Comparison of ENCODE assay signal across 7 mouse cellular contexts in the genomic region with DNA sequence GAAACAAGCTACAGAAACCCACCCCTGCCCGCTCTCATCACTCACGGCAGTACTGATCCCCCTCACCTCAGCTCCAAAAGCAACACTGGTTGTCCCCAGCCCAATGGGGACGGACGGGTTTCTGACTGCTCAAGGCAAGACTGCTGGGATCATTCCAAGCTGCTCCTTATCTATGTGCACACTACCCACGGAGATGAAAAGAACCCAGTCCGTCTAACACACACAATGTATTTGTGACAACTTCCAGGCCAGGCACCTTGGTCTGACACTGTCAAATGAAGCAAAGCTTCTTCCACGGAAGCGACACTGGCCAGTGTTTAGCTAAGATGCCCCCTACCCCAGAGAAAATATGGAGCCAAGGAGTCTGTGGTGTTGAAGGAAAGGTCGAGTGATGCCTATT. TPM values are rescaled to one million over a fixed set of nuclear protein-coding genes. Genes with fewer than 3 reads are reported as not detected.
DNase-seq lines count a peak whose midpoint lies in the region; ATAC-seq and TF ChIP-seq lines count a peak whose summit lies in the region.

No protein-coding gene starts in this region.

- H3K9ac ChIP-seq in kidney, embryonic 16.5 days (replicated peaks; ENCODE audit: low read length), result peak overlapping the region; percentile 45; the same call in 1 of the 2 replicates
- H3K9ac ChIP-seq in embryonic facial prominence, embryonic 14.5 days (ENCODE audit: low read depth, low read length), result peak overlapping the region; percentile 96
- H3K9ac ChIP-seq in hindbrain, embryonic 16.5 days (ENCODE audit: low read depth, low read length), result peak overlapping the region; percentile 93

- H3K27me3 ChIP-seq in kidney, embryonic 16.5 days (ENCODE audit: insufficient read depth, low read length), result no peaks in the 10 kb centered on the region
- no peaks in the 10 kb centered on the region for H3K27me3 ChIP-seq in embryonic facial prominence, embryonic 14.5 days (replicated peaks; ENCODE audit: control insufficient read depth, insufficient read depth, low read length)
- H3K27me3 ChIP-seq in hindbrain, embryonic 16.5 days (replicated peaks; ENCODE audit: control insufficient read depth, insufficient read depth, low read length), result no peaks in the 10 kb centered on the region
- H3K27me3 ChIP-seq in myocyte (ENCODE audit: control insufficient read depth, insufficient read depth, insufficient read length), result no peaks in the 10 kb centered on the region

- no peak overlapping the region for H3K27ac ChIP-seq in kidney, embryonic 16.5 days (ENCODE audit: low read length)
- H3K27ac ChIP-seq in embryonic facial prominence, embryonic 14.5 days (replicated peaks; ENCODE audit: low read depth, low read length), result no peak overlapping the region
- H3K27ac ChIP-seq in hindbrain, embryonic 16.5 days (ENCODE audit: low read depth, low read length), result no peak overlapping the region

- H3K9me3 ChIP-seq in kidney, embryonic 16.5 days (ENCODE audit: low read length), result no peaks in the 10 kb centered on the region
- H3K9me3 ChIP-seq in embryonic facial prominence, embryonic 14.5 days (ENCODE audit: control insufficient read depth, low read length), result no peaks in the 10 kb centered on the region
- no peaks in the 10 kb centered on the region for H3K9me3 ChIP-seq in hindbrain, embryonic 16.5 days (ENCODE audit: control insufficient read depth, low read length)

- DNase-seq in kidney, postnatal 36 days, result no peak
- no peak for DNase-seq in embryonic facial prominence, embryonic 14.5 days (ENCODE audit: low spot score)
- DNase-seq in left cerebral cortex, adult 8-10 months (ENCODE audit: low spot score in 2 of 2), result no peak
- no peak for DNase-seq in kidney, adult 9 months

- H3ac ChIP-seq in myocyte (ENCODE audit: control insufficient read depth, insufficient read length), result no peak overlapping the region

- peak overlapping the region; percentile 88 for H3K4me2 ChIP-seq in kidney, embryonic 16.5 days (replicated peaks; ENCODE audit: low read depth, low read length)
- H3K4me2 ChIP-seq in embryonic facial prominence, embryonic 14.5 days (ENCODE audit: low read depth, low read length), result peak overlapping the region; percentile 76
- H3K4me2 ChIP-seq in hindbrain, embryonic 16.5 days (ENCODE audit: low read length), result peak overlapping the region; percentile 93
- H3K4me2 ChIP-seq in myocyte (ENCODE audit: low read depth), result peak overlapping the region; percentile 93

- peaks cover 42% of the 10 kb centered on the region for H3K79me2 ChIP-seq in myocyte (ENCODE audit: control insufficient read depth, insufficient read depth)

- 28% methylated on average over 9 of the region's 9 CpGs for WGBS in kidney, embryonic 16.5 days
- 44% methylated on average over 9 of the region's 9 CpGs for WGBS in embryonic facial prominence, embryonic 14.5 days
- WGBS in hindbrain, embryonic 16.5 days, result 33% methylated on average over 9 of the region's 9 CpGs

- peaks cover 23% of the 10 kb centered on the region for H3K4me1 ChIP-seq in kidney, embryonic 16.5 days (ENCODE audit: insufficient read depth, low read length)
- H3K4me1 ChIP-seq in embryonic facial prominence, embryonic 14.5 days (ENCODE audit: control insufficient read depth, insufficient read depth, low read length), result peaks cover 16% of the 10 kb centered on the region
- H3K4me1 ChIP-seq in hindbrain, embryonic 16.5 days (ENCODE audit: control insufficient read depth, insufficient read depth, low read depth, low read length), result peaks cover 35% of the 10 kb centered on the region

- H3K4me3 ChIP-seq in kidney, embryonic 16.5 days (ENCODE audit: low read length), result peak overlapping the region; percentile 94
- peak overlapping the region; percentile 97 for H3K4me3 ChIP-seq in embryonic facial prominence, embryonic 14.5 days (ENCODE audit: low read depth, low read length)
- peak overlapping the region; percentile 95 for H3K4me3 ChIP-seq in hindbrain, embryonic 16.5 days (ENCODE audit: low read length)
- peak overlapping the region; percentile 67 for H3K4me3 ChIP-seq in myocyte

- H3K36me3 ChIP-seq in kidney, embryonic 16.5 days (ENCODE audit: insufficient read depth, low read length), result peaks cover 29% of the 10 kb centered on the region
- H3K36me3 ChIP-seq in embryonic facial prominence, embryonic 14.5 days (ENCODE audit: control insufficient read depth, insufficient read depth, low read length), result peaks cover 33% of the 10 kb centered on the region
- H3K36me3 ChIP-seq in hindbrain, embryonic 16.5 days (ENCODE audit: control insufficient read depth, insufficient read depth, low read length), result peaks cover 7% of the 10 kb centered on the region
- peaks cover 15% of the 10 kb centered on the region for H3K36me3 ChIP-seq in myocyte (ENCODE audit: control insufficient read depth, insufficient read depth)

- no peak for TF ChIP-seq POLR2A in myocyte (IDR thresholded peaks at IDR 0.05; ENCODE audit: insufficient read length, low read depth)

- no peak for ATAC-seq in kidney, embryonic 16.5 days (ENCODE audit: low FRiP score, low TSS enrichment)
- ATAC-seq in embryonic facial prominence, embryonic 14.5 days (ENCODE audit: low read depth), result no peak
- no peak for ATAC-seq in hindbrain, embryonic 16.5 days

TF ChIP-seq in myocyte, 11 proteins besides CTCF, POLR2A, EP300 and RAD21:
- TF ChIP-seq MAX (IDR thresholded peaks at IDR 0.05; ENCODE audit: low read depth) (no peak), POLR2AphosphoS2 (IDR thresholded peaks at IDR 0.05; ENCODE audit: insufficient read length, low read depth) (no peak), MYOD1 (IDR thresholded peaks at IDR 0.05; ENCODE audit: control insufficient read depth in 1 of 3, insufficient read length in 2 of 3, low read depth in 2 of 3) (no peak), REST (IDR thresholded peaks at IDR 0.05; ENCODE audit: insufficient read depth, insufficient read length) (no peak), E2F4 (IDR thresholded peaks at IDR 0.05; ENCODE audit: insufficient read depth) (no peak), TCF3 (IDR thresholded peaks at IDR 0.05; ENCODE audit: insufficient read length, low read depth) (no peak), CEBPB (IDR thresholded peaks at IDR 0.05; ENCODE audit: insufficient read depth, poor library complexity, severe bottlenecking) (no peak), TCF12 (IDR thresholded peaks at IDR 0.05; ENCODE audit: insufficient read depth, poor library complexity, severe bottlenecking) (no peak), SRF (IDR thresholded peaks at IDR 0.05; ENCODE audit: control insufficient read depth, insufficient read length, low read depth) (no peak), USF1 (IDR thresholded peaks at IDR 0.05; ENCODE audit: low read depth) (no peak), MYOG (IDR thresholded peaks at IDR 0.05; ENCODE audit: control insufficient read depth in 1 of 3, insufficient read depth in 1 of 3, insufficient read length in 2 of 3, low read depth in 2 of 3) (no peak)

RNA-seq across cellular contexts. Expression of a gene that starts 1.7 kb away (rescaled TPM):
- polyA plus RNA-seq in kidney, embryonic 16.5 days (2015; fragmentation: Nextera tagmentation; extraction: Ambion mirVana), result 21.0 and 23.5 TPM in 2 replicates
- 13.0 and 13.7 TPM in 2 replicates for polyA plus RNA-seq in embryonic facial prominence, embryonic 14.5 days (2014; fragmentation: Nextera tagmentation; extraction: Ambion mirVana)
- polyA plus RNA-seq in hindbrain, embryonic 16.5 days (2015; fragmentation: Nextera tagmentation; extraction: Ambion mirVana), result 54.5 and 54.6 TPM in 2 replicates
- 74.0 TPM for polyA plus RNA-seq in myocyte (2012; fragmentation: generic; extraction: Trizol)
- total RNA-seq in left cerebral cortex, adult 8-10 months (2022), result 100 to 1,000 TPM; 623 to 646 (median 629) TPM

Comparison
In these comparisons a context has a peak if more than half of its experiments do, and no peak if none do; other contexts are left out.
1. H3K9ac ChIP-seq: peak in every context shown above with its lines; median percentile 96 in embryonic facial prominence, embryonic 14.5 days; 93 in hindbrain, embryonic 16.5 days; 45 in kidney, embryonic 16.5 days.